Mouse (Mus musculus) brain, embryonic 14.5 days (tissue): ENCODE results near the gene Neurod4.

Source experiments
- CTCF ChIP-seq: fragments of 200-500 bp; IDR thresholded peaks from 2 replicates; pipeline ENCODE4 v1.5.1; 2012; ENCODE audit warnings: inconsistent platforms, mild to moderate bottlenecking, moderate library complexity, borderline replicate concordance; ENCODE audit not compliant: insufficient read depth, insufficient read length; ENCODE audit errors: extremely low read depth
- POLR2A ChIP-seq: fragments of 200-500 bp; IDR thresholded peaks from 2 replicates; pipeline ENCODE4 v1.6.1; 2012; ENCODE audit warnings: mild to moderate bottlenecking, inconsistent platforms, borderline replicate concordance; ENCODE audit not compliant: poor library complexity, insufficient read depth, insufficient read length, severe bottlenecking; ENCODE audit errors: extremely low read depth

DNA sequence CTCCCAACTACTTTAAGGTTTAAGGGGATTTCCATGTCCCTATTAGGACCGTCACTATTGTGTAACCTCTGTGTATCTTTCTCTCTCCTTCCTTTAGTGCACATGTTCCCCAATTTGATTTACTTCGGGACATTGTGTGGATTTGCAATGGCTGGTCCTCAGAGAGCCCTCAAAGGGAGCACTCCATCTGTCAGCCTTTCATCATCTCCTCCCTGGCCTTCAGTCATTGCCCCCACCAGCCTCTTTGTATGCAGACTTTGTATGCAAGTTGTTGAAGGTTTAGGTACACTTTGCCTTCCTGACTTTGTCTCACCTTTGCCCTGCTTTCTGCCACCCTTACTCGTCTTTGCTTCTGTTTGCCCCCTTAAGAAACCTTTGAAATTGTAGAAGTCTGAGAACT, 8.0 kb upstream of the Neurod4 start:
- TF ChIP-seq POLR2A (no peak), CTCF (no peak)
